Mouse (Mus musculus): Measurements from ENCODE around the gene Strn. TPM values are rescaled to one million over a fixed set of nuclear protein-coding genes. Genes with fewer than 3 reads are reported as not detected.

The Strn gene
- polyA plus RNA-seq, 1 experiment from 2014 or later, result 5.4 TPM

GRCm38 (mm10) chr17:78608716-78609115 is 128.3 kb downstream of the Strn start:
- Histone ChIP-seq H3K9ac (no peak overlapping the region), H3K36me3 (replicated peaks) (no peaks in the 10 kb centered on the region), H3K9me3 (no peaks in the 10 kb centered on the region), H3K27me3 (replicated peaks) (no peaks in the 10 kb centered on the region), H3K4me1 (no peaks in the 10 kb centered on the region), H3K4me2 (no peak overlapping the region), H3K27ac (no peak overlapping the region), H3K4me3 (no peak overlapping the region)
- 90% methylated on average over 8 of the region's 8 CpGs for WGBS
- no peak for ATAC-seq (replicated peaks)

GRCm38 (mm10) chr17:78608135-78608670 is 128.8 kb downstream of the Strn start:
- no peak overlapping the region for H3K4me3 ChIP-seq
- H3K36me3 ChIP-seq (replicated peaks), result no peaks in the 10 kb centered on the region
- H3K27ac ChIP-seq, result no peak overlapping the region
- no peaks in the 10 kb centered on the region for H3K9me3 ChIP-seq
- H3K4me2 ChIP-seq, result no peak overlapping the region
- no peak for ATAC-seq (replicated peaks)
- H3K27me3 ChIP-seq (replicated peaks), result no peaks in the 10 kb centered on the region
- WGBS, result 83% methylated on average over 16 of the region's 16 CpGs
- no peaks in the 10 kb centered on the region for H3K4me1 ChIP-seq
- no peak overlapping the region for H3K9ac ChIP-seq

- Histone ChIP-seq H3K4me2 (no peak overlapping the region), H3K4me1 (peaks cover 9% of the 10 kb centered on the region; the same call in 1 of the 2 replicates), H3K4me3 (no peak overlapping the region), H3K36me3 (replicated peaks) (no peaks in the 10 kb centered on the region), H3K27me3 (replicated peaks) (no peaks in the 10 kb centered on the region), H3K9me3 (no peaks in the 10 kb centered on the region), H3K27ac (no peak overlapping the region), H3K9ac (no peak overlapping the region)
- WGBS, result 77% methylated on average over 6 of the region's 6 CpGs
- ATAC-seq (replicated peaks), result no peak
Observed at GRCm38 (mm10) chr17:78604431-78604830, 132.6 kb downstream of the Strn start.

GRCm38 (mm10) chr17:78603872-78604271 is 133.1 kb downstream of the Strn start:
- Histone ChIP-seq H3K9ac (no peak overlapping the region), H3K4me1 (peaks cover 9% of the 10 kb centered on the region; the same call in 1 of the 2 replicates), H3K36me3 (replicated peaks) (no peaks in the 10 kb centered on the region), H3K27me3 (replicated peaks) (no peaks in the 10 kb centered on the region), H3K4me2 (no peak overlapping the region), H3K27ac (no peak overlapping the region), H3K9me3 (no peaks in the 10 kb centered on the region), H3K4me3 (no peak overlapping the region)
- peak; percentile 43; the same call in 1 of the 2 replicates for ATAC-seq (replicated peaks)
- 29% methylated on average over 8 of the region's 8 CpGs for WGBS

- no peak overlapping the region for H3K27ac ChIP-seq
- ATAC-seq (replicated peaks), result no peak; the same call in 1 of the 2 replicates
- H3K27me3 ChIP-seq (replicated peaks), result no peaks in the 10 kb centered on the region
- H3K9me3 ChIP-seq, result no peaks in the 10 kb centered on the region
- no peak overlapping the region for H3K4me2 ChIP-seq
- whole genome bisulfite sequencing, result 87% methylated on average over 14 of the region's 14 CpGs
- no peak overlapping the region for H3K4me3 ChIP-seq
- no peaks in the 10 kb centered on the region for H3K36me3 ChIP-seq (replicated peaks)
- peaks cover 9% of the 10 kb centered on the region; the same call in 1 of the 2 replicates for H3K4me1 ChIP-seq
- H3K9ac ChIP-seq, result no peak overlapping the region
Observed at GRCm38 (mm10) chr17:78602316-78602715, 134.7 kb downstream of the Strn start.

GRCm38 (mm10) chr17:78601601-78602000 is 135.4 kb downstream of the Strn start:
- WGBS, result 73% methylated on average over 12 of the region's 12 CpGs
- H3K9me3 ChIP-seq, result no peaks in the 10 kb centered on the region
- no peak overlapping the region for H3K4me2 ChIP-seq
- H3K4me1 ChIP-seq, result peaks cover 9% of the 10 kb centered on the region; the same call in 1 of the 2 replicates
- no peaks in the 10 kb centered on the region for H3K36me3 ChIP-seq (replicated peaks)
- H3K9ac ChIP-seq, result no peak overlapping the region
- H3K27ac ChIP-seq, result no peak overlapping the region
- H3K4me3 ChIP-seq, result no peak overlapping the region
- ATAC-seq (replicated peaks), result peak; percentile 16; the same call in 1 of the 2 replicates
- H3K27me3 ChIP-seq (replicated peaks), result no peaks in the 10 kb centered on the region

- Histone ChIP-seq H3K36me3 (replicated peaks) (no peaks in the 10 kb centered on the region), H3K4me1 (peaks cover 9% of the 10 kb centered on the region; the same call in 1 of the 2 replicates), H3K4me2 (no peak overlapping the region), H3K9ac (no peak overlapping the region), H3K27me3 (replicated peaks) (no peaks in the 10 kb centered on the region), H3K27ac (no peak overlapping the region), H3K4me3 (no peak overlapping the region), H3K9me3 (no peaks in the 10 kb centered on the region)
- WGBS, result 77% methylated on average over 6 of the region's 6 CpGs
- ATAC-seq (replicated peaks), result no peak
Observed at GRCm38 (mm10) chr17:78601042-78601441, 136.0 kb downstream of the Strn start.

Other genes with a start within 250 kb of the Strn start
- gene Vit, start 229.1 kb downstream of the Strn start, polyA plus RNA-seq (2015; fragmentation: Nextera tagmentation; extraction: Ambion mirVana), result 10.0 and 11.6 TPM in 2 replicates
- gene Heatr5b, start 98.2 kb upstream of the Strn start, polyA plus RNA-seq (2015; fragmentation: Nextera tagmentation; extraction: Ambion mirVana), result 21.7 and 23.1 TPM in 2 replicates
- gene Gpatch11, start 98.4 kb upstream of the Strn start, polyA plus RNA-seq (2015; fragmentation: Nextera tagmentation; extraction: Ambion mirVana), result 45.3 and 46.2 TPM in 2 replicates
- gene Eif2ak2, start 145.4 kb upstream of the Strn start, polyA plus RNA-seq (2015; fragmentation: Nextera tagmentation; extraction: Ambion mirVana), result 2.2 and 4.3 TPM in 2 replicates
- gene Sult6b1, start 169.8 kb upstream of the Strn start, polyA plus RNA-seq (2015; fragmentation: Nextera tagmentation; extraction: Ambion mirVana), result 0.14 and 0.32 TPM in 2 replicates
- 103 TPM in 2 replicates for gene Cebpzos, start 179.3 kb upstream of the Strn start, polyA plus RNA-seq (2015; fragmentation: Nextera tagmentation; extraction: Ambion mirVana)
- 39.2 and 42.3 TPM in 2 replicates for gene Cebpz, start 199.9 kb upstream of the Strn start, polyA plus RNA-seq (2015; fragmentation: Nextera tagmentation; extraction: Ambion mirVana)
- gene Ndufaf7, start 199.9 kb upstream of the Strn start, polyA plus RNA-seq (2015; fragmentation: Nextera tagmentation; extraction: Ambion mirVana), result 62.3 and 69.6 TPM in 2 replicates